Mouse (Mus musculus) neural tube, embryonic 13.5 days (tissue): ENCODE measurements at regions not wholly inside any gene's neighbourhood (a gene's known extent, or its start where the extent isn't known, plus 50 kb on each side); places are given as distances from the start of the nearest gene placed in this dataset.
"Not testable (repeated sequence)": the region's sequence is repeated elsewhere in the genome, so short reads cannot be mapped to it uniquely, and the experiment has no call there.

ENCODE experiments used
- ATAC-seq: fragments of 200-750 bp; cut with Nextera tagmentation; 2 replicates; pipeline ENCODE4 v1.8.0; 2017; ENCODE audit warnings: low read depth, mild to moderate bottlenecking, moderate TSS enrichment, moderate library complexity
- H3K27ac ChIP-seq: fragments of 300-500 bp; sonication (generic); replicated peaks from 2 replicates; pipeline ENCODE4 v1.5.1; 2015; ENCODE audit warnings: moderate library complexity, mild to moderate bottlenecking, inconsistent platforms
- H3K27me3 ChIP-seq: fragments of 300-500 bp; sonication (generic); 2 replicates; pipeline ENCODE4 v1.6.1; 2015; ENCODE audit warnings: mild to moderate bottlenecking, inconsistent platforms
- H3K36me3 ChIP-seq: fragments of 300-500 bp; sonication (generic); 2 replicates; pipeline ENCODE4 v1.6.1; 2015; ENCODE audit warnings: mild to moderate bottlenecking, inconsistent platforms
- H3K4me1 ChIP-seq: fragments of 300-500 bp; sonication (generic); replicated peaks from 2 replicates; pipeline ENCODE4 v1.6.1; 2015; ENCODE audit warnings: inconsistent platforms
- H3K4me2 ChIP-seq: fragments of 300-500 bp; sonication (generic); 2 replicates; pipeline ENCODE4 v1.6.1; 2015; ENCODE audit warnings: inconsistent platforms, mild to moderate bottlenecking, moderate library complexity
- H3K4me3 ChIP-seq: fragments of 300-500 bp; sonication (generic); 2 replicates; pipeline ENCODE4 v1.5.1; 2015; ENCODE audit warnings: mild to moderate bottlenecking, inconsistent platforms
- H3K9ac ChIP-seq: fragments of 300-500 bp; sonication (generic); 2 replicates; pipeline ENCODE4 v1.6.1; 2015; ENCODE audit warnings: moderate library complexity, mild to moderate bottlenecking, inconsistent platforms
- H3K9me3 ChIP-seq: fragments of 300-500 bp; sonication (generic); 2 replicates; pipeline ENCODE4 v1.6.1; 2016; ENCODE audit warnings: inconsistent platforms
- WGBS: fragments of 180-500 bp; shearing (Covaris S2); methylation state at CpG from one replicate; pipeline ENCODE4 v1.1.7; 2015; 5-methylcytosine and 5-hydroxymethylcytosine counted together

DNA sequence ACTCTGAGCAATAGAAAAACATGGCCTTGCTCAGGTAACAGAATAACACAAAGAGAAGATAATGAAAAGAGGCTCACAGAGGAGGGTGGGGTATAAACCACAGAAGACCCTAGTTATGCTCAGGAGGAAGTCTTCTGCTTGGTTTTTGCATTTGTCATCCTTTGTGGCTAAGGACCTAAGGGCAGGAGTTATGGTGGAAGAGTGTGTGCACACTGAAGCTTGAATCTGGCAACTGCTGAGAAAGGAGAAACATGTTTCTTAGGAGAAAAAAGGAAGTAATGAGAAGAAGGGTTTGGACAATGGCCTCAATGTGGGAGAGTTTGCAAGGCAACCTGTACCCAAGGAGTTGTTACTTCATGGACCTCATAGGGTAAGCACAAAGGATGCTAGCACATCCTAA lies 106.8 kb upstream of the Nyap2 start:
- Histone ChIP-seq H3K4me2 (no peak overlapping the region), H3K4me3 (no peak overlapping the region), H3K36me3 (no peaks in the 10 kb centered on the region), H3K27ac (no peak overlapping the region), H3K9me3 (no peaks in the 10 kb centered on the region), H3K27me3 (no peaks in the 10 kb centered on the region), H3K4me1 (no peaks in the 10 kb centered on the region), H3K9ac (no peak overlapping the region)
- ATAC-seq, result no peak

DNA sequence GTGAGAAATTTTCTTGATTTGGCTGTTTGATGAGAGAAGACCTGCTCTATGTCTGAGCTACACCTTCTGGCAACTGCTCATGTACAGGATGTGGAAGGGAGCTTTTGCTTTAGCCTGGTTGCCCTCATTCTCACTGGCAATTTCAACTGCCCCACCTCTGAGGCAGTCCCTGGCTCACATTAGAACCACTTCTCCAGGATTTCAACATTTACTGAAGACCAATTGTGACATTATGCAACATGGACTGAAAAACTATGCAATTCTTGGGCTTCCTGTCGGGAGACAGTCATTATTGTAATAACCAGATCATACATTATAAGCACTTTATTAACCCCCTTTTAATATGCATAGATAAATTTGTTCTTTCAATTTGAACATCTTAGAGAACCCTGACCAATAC lies 107.6 kb upstream of the Nyap2 start:
- ATAC-seq, result no peak
- Histone ChIP-seq H3K4me2 (no peak overlapping the region), H3K9me3 (no peaks in the 10 kb centered on the region), H3K27ac (no peak overlapping the region), H3K27me3 (no peaks in the 10 kb centered on the region), H3K4me1 (no peaks in the 10 kb centered on the region), H3K4me3 (no peak overlapping the region), H3K9ac (no peak overlapping the region), H3K36me3 (no peaks in the 10 kb centered on the region)
- 86% methylated on average over 1 of the region's 1 CpGs for WGBS

DNA sequence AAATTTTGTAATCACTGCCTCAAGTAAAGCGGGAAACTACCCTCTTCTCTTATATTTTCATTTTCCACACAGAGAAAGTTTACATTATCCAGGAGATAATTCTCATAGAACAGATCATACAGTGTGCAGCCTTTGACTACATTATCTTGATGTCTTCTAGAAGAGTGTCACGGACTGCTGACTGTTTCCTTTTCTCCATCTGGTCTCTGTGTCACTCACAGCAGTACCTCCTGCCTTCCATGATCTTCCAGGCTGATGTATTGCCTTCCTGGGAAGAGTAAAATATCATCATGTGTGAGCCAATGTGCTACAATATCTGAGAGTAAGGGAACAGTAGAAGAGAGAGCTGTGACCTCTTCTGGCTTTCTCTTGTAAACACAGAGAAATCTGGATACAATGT lies 111.0 kb upstream of the Nyap2 start:
- no peak for ATAC-seq

GRCm38 (mm10) chr1:80964376-80964775 lies 112.4 kb upstream of the Nyap2 start:
- Histone ChIP-seq H3K9ac (no peak overlapping the region), H3K27me3 (no peaks in the 10 kb centered on the region)

More for the DNA sequence above, 111.0 kb upstream of the Nyap2 start:
- no peak overlapping the region for H3K4me3 ChIP-seq
- H3K4me1 ChIP-seq, result no peaks in the 10 kb centered on the region
- H3K4me2 ChIP-seq, result no peak overlapping the region
- no peak overlapping the region for H3K27ac ChIP-seq
- WGBS, result 76% methylated on average over 2 of the region's 2 CpGs
- H3K9ac ChIP-seq, result no peak overlapping the region
- no peaks in the 10 kb centered on the region for H3K36me3 ChIP-seq
- no peaks in the 10 kb centered on the region for H3K27me3 ChIP-seq
- H3K9me3 ChIP-seq, result no peaks in the 10 kb centered on the region

GRCm38 (mm10) chr1:80963838-80964237 lies 112.9 kb upstream of the Nyap2 start:
- H3K36me3 ChIP-seq, result no peaks in the 10 kb centered on the region
- H3K4me3 ChIP-seq, result no peak overlapping the region
- H3K27ac ChIP-seq, result no peak overlapping the region
- no peaks in the 10 kb centered on the region for H3K9me3 ChIP-seq
- no peak overlapping the region for H3K4me2 ChIP-seq
- H3K27me3 ChIP-seq, result no peaks in the 10 kb centered on the region
- WGBS, result 87% methylated on average over 1 of the region's 1 CpGs
- no peak for ATAC-seq
- no peaks in the 10 kb centered on the region for H3K4me1 ChIP-seq
- no peak overlapping the region for H3K9ac ChIP-seq

More at GRCm38 (mm10) chr1:80964376-80964775, 112.4 kb upstream of the Nyap2 start:
- no peak for ATAC-seq
- H3K36me3 ChIP-seq, result no peaks in the 10 kb centered on the region
- H3K27ac ChIP-seq, result no peak overlapping the region
- no peaks in the 10 kb centered on the region for H3K9me3 ChIP-seq
- no peaks in the 10 kb centered on the region for H3K4me1 ChIP-seq
- no peak overlapping the region for H3K4me3 ChIP-seq
- 89% methylated on average over 5 of the region's 5 CpGs for WGBS
- H3K4me2 ChIP-seq, result no peak overlapping the region

GRCm38 (mm10) chr1:80950406-80950805 lies 126.3 kb upstream of the Nyap2 start:
- Histone ChIP-seq H3K4me3 (no peak overlapping the region), H3K27ac (no peak overlapping the region), H3K9ac (no peak overlapping the region), H3K9me3 (no peaks in the 10 kb centered on the region), H3K4me1 (no peaks in the 10 kb centered on the region), H3K36me3 (no peaks in the 10 kb centered on the region), H3K4me2 (no peak overlapping the region), H3K27me3 (no peaks in the 10 kb centered on the region)
- ATAC-seq, result no peak
- 88% methylated on average over 4 of the region's 4 CpGs for WGBS

DNA sequence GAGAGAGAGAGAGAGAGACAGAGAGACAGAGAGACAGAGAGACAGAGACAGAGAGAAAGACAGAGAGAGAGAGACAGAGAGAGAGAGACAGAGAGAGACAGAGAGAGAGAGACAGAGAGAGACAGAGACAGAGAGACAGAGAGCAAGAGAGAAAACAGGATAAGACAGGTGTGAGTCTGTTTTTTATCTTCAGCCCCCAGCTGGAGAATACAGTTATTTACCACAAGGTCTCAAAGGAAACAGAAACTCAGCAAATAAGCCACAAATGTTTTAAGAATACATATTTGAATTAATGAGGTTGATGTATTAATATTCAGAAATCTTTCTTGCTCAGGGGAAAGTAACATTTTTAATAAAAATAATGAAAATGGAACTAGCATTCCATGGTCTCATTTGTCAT lies 130.7 kb upstream of the Nyap2 start:
- not testable (repeated sequence) for H3K36me3 ChIP-seq, H3K27me3 ChIP-seq, H3K4me3 ChIP-seq, H3K9me3 ChIP-seq, H3K4me2 ChIP-seq, ATAC-seq, H3K27ac ChIP-seq, H3K4me1 ChIP-seq, H3K9ac ChIP-seq

GRCm38 (mm10) chr1:80939372-80939771 lies 137.4 kb upstream of the Nyap2 start:
- H3K4me1 ChIP-seq, result no peaks in the 10 kb centered on the region
- no peak overlapping the region for H3K4me3 ChIP-seq
- no peak overlapping the region for H3K4me2 ChIP-seq
- no peaks in the 10 kb centered on the region for H3K27me3 ChIP-seq
- no peaks in the 10 kb centered on the region for H3K36me3 ChIP-seq
- no peaks in the 10 kb centered on the region for H3K9me3 ChIP-seq
- no peak overlapping the region for H3K9ac ChIP-seq
- H3K27ac ChIP-seq, result no peak overlapping the region
- ATAC-seq, result no peak
- WGBS, result 70% methylated on average over 4 of the region's 4 CpGs

GRCm38 (mm10) chr1:80899281-80899680 lies 141.0 kb upstream of the Dock10 start:
- no peaks in the 10 kb centered on the region for H3K9me3 ChIP-seq
- WGBS, result 82% methylated on average over 4 of the region's 4 CpGs
- ATAC-seq, result no peak

GRCm38 (mm10) chr1:80874140-80874849 lies 116.0 kb upstream of the Dock10 start:
- no peak overlapping the region for H3K4me3 ChIP-seq
- no peaks in the 10 kb centered on the region for H3K4me1 ChIP-seq
- no peaks in the 10 kb centered on the region for H3K36me3 ChIP-seq
- H3K27me3 ChIP-seq, result no peaks in the 10 kb centered on the region
- no peak overlapping the region for H3K4me2 ChIP-seq
- ATAC-seq, result no peak
- no peak overlapping the region for H3K9ac ChIP-seq
- 82% methylated on average over 4 of the region's 4 CpGs for WGBS
- H3K9me3 ChIP-seq, result no peaks in the 10 kb centered on the region
- H3K27ac ChIP-seq, result no peak overlapping the region

More at GRCm38 (mm10) chr1:80899281-80899680, 141.0 kb upstream of the Dock10 start:
- Histone ChIP-seq H3K4me3 (no peak overlapping the region), H3K9ac (no peak overlapping the region), H3K4me1 (no peaks in the 10 kb centered on the region), H3K27me3 (no peaks in the 10 kb centered on the region), H3K4me2 (no peak overlapping the region), H3K27ac (no peak overlapping the region), H3K36me3 (no peaks in the 10 kb centered on the region)

DNA sequence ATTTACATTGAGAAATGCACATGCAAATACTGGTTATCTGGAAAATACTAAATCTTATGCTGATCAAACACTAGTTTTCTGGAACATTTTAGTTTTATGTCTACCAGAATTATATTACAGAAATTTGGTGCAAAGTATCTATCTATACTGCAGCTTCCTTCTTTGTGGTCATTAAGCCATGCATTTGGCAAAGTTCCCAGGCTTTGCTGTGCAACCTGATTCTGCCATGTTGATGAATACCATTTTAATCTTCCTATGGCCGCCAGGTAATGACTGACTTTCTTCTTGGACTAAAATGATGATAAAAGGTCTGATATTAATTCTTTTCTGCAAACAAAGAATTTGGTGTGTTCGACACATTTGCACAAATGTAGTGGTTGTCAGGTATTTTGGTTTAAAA lies 115.3 kb upstream of the Dock10 start:
- Histone ChIP-seq H3K4me1 (no peaks in the 10 kb centered on the region), H3K4me3 (no peak overlapping the region), H3K27me3 (no peaks in the 10 kb centered on the region), H3K9me3 (no peaks in the 10 kb centered on the region), H3K27ac (no peak overlapping the region), H3K4me2 (no peak overlapping the region), H3K9ac (no peak overlapping the region), H3K36me3 (no peaks in the 10 kb centered on the region)
- 75% methylated on average over 2 of the region's 2 CpGs for WGBS
- ATAC-seq, result no peak

GRCm38 (mm10) chr1:80868805-80869204 lies 110.5 kb upstream of the Dock10 start:
- H3K9me3 ChIP-seq, result no peaks in the 10 kb centered on the region
- no peak overlapping the region for H3K9ac ChIP-seq
- H3K27ac ChIP-seq, result no peak overlapping the region
- no peak overlapping the region for H3K4me3 ChIP-seq
- no peaks in the 10 kb centered on the region for H3K36me3 ChIP-seq
- no peak for ATAC-seq
- no peak overlapping the region for H3K4me2 ChIP-seq
- H3K4me1 ChIP-seq, result no peaks in the 10 kb centered on the region
- H3K27me3 ChIP-seq, result no peaks in the 10 kb centered on the region

DNA sequence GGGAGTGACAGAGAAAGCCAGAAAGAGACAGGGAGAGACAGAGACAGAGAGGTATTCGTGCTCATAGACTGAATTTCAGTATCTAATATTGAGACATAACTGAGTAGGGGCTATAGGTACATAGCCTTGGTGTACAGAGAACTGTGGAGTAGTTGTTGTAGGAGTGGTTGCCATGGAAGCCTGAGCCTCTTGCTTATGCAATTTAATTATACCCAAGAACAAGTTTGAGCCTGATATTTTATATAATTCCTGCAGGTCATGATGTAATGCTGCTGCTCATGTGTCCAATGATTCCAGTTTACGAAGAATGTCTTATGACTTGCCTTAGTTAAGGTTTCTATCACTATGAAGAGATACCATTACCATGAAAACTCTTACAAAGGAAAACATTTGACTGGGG lies 98.7 kb upstream of the Dock10 start:
- Histone ChIP-seq H3K9ac (no peak overlapping the region), H3K4me3 (no peak overlapping the region), H3K27me3 (no peaks in the 10 kb centered on the region), H3K4me1 (peaks cover 8% of the 10 kb centered on the region; the same call in 1 of the 2 replicates), H3K36me3 (no peaks in the 10 kb centered on the region), H3K27ac (no peak overlapping the region), H3K9me3 (no peaks in the 10 kb centered on the region), H3K4me2 (no peak overlapping the region)
- 80% methylated on average over 2 of the region's 2 CpGs for WGBS
- ATAC-seq, result no peak
